13 mouse cellular contexts compared by ENCODE assay signal in genomic region chr2:30724521-30724920, GRCm38 (mm10).
DNase-seq lines count a peak whose midpoint lies in the region; ATAC-seq lines count a peak whose summit lies in the region.
"Had no signal": no experiment of that assay in that cellular context is flagged by ENCODE, and none has a peak within 500 bp of the region (broad histone marks: within the 10 kb centered on the region; RNA-seq: fewer than 3 reads in every experiment).

No protein-coding gene starts in this region.

- H3K4me2 ChIP-seq in forebrain, embryonic 15.5 days (replicated peaks) = no peak overlapping the region
- no peak overlapping the region for H3K4me2 ChIP-seq in limb, embryonic 11.5 days (ENCODE audit: low read depth, severe bottlenecking)

- DNase-seq in heart, adult 11 months = peak; percentile 88
- no peak for DNase-seq in heart, adult 9 months (ENCODE audit: low spot score in 2 of 2)
- DNase-seq in limb, embryonic 11.5 days (ENCODE audit: low spot score) = no peak
- DNase-seq in embryo, embryonic 9.5 days (ENCODE audit: extremely low spot score) = no peak
- no peak for DNase-seq in embryo, embryonic 10.5 days (ENCODE audit: low spot score)
- DNase-seq in left cerebral cortex, postnatal 25 days (ENCODE audit: low spot score in 2 of 2) = no peak
- DNase-seq: heart, adult 18-20 months; liver, postnatal 0 days; right cerebral cortex, postnatal 4 days; thymus, adult 2 months had no signal

- intact Hi-C loops in left cerebral cortex, postnatal 25 days (cut with DNase I) = no loop called here

- H3K4me3 ChIP-seq in brown adipose tissue, adult 24 weeks (ENCODE audit: insufficient read depth, low read depth, low read length) = no peak overlapping the region
- H3K4me3 ChIP-seq in forebrain, embryonic 15.5 days = no peak overlapping the region
- H3K4me3 ChIP-seq in limb, embryonic 11.5 days (ENCODE audit: low read depth, low read length) = no peak overlapping the region

- peak overlapping the region; percentile 50; the same call in 1 of the 2 replicates for H3K27ac ChIP-seq in brown adipose tissue, adult 24 weeks (replicated peaks; ENCODE audit: low read depth, low read length)
- peak overlapping the region; percentile 99 for H3K27ac ChIP-seq in forebrain, embryonic 15.5 days (replicated peaks)
- no peak overlapping the region for H3K27ac ChIP-seq in limb, embryonic 11.5 days (replicated peaks; ENCODE audit: low read depth, low read length)

- ATAC-seq in forebrain, embryonic 15.5 days (replicated peaks) = no peak
- ATAC-seq in limb, embryonic 11.5 days (ENCODE audit: insufficient number of reproducible peaks, low FRiP score, low TSS enrichment, low read depth) = no peak
- ATAC-seq: liver, postnatal 0 days; Patski had no signal

- no peak overlapping the region for H3K9ac ChIP-seq in forebrain, embryonic 15.5 days (replicated peaks)
- peak overlapping the region; percentile 67 for H3K9ac ChIP-seq in limb, embryonic 11.5 days (ENCODE audit: low read length)
- H3K9ac ChIP-seq: liver, postnatal 0 days had no signal

- peaks cover 20% of the 10 kb centered on the region for H3K4me1 ChIP-seq in brown adipose tissue, adult 24 weeks (ENCODE audit: control insufficient read depth, insufficient read depth, insufficient read length, low read length)
- peaks cover 73% of the 10 kb centered on the region for H3K4me1 ChIP-seq in forebrain, embryonic 15.5 days
- peaks cover 56% of the 10 kb centered on the region for H3K4me1 ChIP-seq in limb, embryonic 11.5 days (ENCODE audit: control insufficient read depth, insufficient read depth, low read length)

- H3K27me3 ChIP-seq in forebrain, embryonic 15.5 days = no peaks in the 10 kb centered on the region
- no peaks in the 10 kb centered on the region for H3K27me3 ChIP-seq in limb, embryonic 11.5 days (ENCODE audit: control insufficient read depth, insufficient read depth, low read length)
- H3K27me3 ChIP-seq: Patski had no signal

- no peaks in the 10 kb centered on the region for H3K36me3 ChIP-seq in forebrain, embryonic 15.5 days
- H3K36me3 ChIP-seq in limb, embryonic 11.5 days (ENCODE audit: control insufficient read depth, insufficient read depth, low read length) = no peaks in the 10 kb centered on the region

- no peaks in the 10 kb centered on the region for H3K9me3 ChIP-seq in forebrain, embryonic 15.5 days
- H3K9me3 ChIP-seq in limb, embryonic 11.5 days (ENCODE audit: control insufficient read depth, low read length) = no peaks in the 10 kb centered on the region
